Mouse (Mus musculus): Measurements from ENCODE around the gene Mgll.

Gene Mgll

DNA sequence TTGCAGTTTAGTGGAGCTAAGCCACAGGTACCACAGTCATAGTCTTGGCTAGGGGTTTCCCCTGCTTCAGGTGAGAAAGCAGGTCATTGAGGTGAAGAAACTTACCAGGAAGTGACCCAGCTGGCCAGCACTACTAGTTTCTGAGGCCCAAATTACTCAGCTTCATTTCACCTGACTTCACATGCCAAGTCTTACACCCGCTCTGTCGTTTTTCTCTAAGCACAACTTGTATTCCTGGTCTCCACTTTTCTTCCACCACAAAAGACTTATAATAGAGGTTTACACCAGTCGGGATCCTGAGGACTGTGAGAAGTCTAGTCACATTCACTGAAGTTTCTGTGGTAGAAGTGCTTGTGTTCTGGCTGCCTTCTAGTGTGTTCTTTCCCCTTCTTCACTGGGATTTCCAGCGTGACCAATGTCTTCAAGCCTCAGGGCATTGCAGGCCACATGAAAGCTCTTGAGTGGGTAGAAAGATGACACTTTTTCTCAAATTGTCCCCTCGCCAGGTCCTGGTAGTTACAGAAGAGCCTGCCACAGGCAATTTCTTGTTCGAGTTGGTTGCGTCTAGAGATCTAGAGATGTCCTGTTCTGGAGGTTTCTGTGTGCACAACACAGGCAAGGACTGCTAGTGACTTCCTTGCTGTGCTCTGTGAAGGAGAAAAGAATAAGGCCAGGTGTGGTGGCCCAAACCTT is 6.0 kb upstream of the Mgll start:
- no peak for DNase-seq (ENCODE audit: low spot score)

DNA sequence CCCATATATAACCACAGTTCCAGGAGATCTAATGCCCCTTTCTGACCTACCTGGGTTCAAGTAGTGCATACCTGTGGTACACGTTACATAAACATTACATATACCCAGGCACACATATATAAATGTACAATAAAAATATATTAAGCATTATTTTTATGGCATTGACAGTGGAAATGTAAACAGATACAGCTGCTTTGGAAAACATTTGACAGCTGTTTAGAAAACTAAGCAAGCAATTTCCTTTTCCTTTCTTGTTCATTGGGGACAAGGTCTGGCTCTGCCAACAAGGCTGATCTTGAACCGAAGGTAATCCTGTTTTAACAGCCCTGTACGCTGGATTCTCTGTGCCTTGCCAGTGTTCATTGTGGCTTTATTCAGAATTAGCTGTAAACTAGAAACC is 3.2 kb upstream of the Mgll start:
- DNase-seq (ENCODE audit: low spot score): no peak

DNA sequence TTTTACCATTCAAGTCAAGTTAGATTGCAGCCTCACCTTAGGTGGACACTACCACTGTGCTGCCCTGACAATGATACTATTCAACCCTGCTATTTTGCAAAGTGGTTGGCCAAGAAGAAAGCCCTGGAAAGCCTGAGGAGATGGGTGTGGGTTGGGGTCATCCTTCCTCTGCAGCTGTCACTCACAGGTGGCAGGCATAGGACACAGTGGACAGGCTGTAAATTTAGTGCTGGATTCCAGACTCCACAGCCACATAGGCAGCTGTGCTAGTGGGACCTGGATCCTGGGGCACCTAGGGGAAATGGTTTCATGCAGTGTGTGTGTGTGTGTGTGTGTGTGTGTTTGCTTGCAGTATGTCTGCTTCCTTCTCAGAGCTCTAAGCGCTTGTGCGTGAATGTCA is 1.3 kb upstream of the Mgll start:
- no peak for DNase-seq (ENCODE audit: low spot score)

DNA sequence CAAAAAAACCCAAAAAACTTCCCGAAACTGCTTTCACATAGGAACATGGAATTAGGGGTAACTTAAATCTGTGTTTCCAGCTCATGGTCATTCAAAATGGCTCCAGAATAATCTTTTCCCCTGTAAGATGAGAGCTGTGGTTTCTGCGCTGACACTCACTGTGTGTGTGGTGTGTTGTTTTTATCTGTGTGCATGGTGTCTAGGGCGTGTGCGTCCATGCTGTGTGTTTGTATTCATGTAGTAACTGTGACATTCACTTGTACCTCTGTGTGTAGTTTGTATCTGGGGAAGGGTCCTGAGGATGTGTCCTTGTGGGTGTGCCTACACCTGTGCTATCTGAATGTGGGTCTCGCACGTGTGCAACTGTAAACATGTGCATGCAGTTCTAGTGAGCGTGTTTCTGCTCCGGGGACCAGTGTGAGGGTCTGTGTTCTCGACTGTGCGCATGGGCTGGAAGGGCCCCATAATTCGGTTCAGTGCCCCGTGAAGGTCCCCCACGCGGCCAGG is 353 bp upstream of the Mgll start:
- DNase-seq (ENCODE audit: low spot score): no peak

DNA sequence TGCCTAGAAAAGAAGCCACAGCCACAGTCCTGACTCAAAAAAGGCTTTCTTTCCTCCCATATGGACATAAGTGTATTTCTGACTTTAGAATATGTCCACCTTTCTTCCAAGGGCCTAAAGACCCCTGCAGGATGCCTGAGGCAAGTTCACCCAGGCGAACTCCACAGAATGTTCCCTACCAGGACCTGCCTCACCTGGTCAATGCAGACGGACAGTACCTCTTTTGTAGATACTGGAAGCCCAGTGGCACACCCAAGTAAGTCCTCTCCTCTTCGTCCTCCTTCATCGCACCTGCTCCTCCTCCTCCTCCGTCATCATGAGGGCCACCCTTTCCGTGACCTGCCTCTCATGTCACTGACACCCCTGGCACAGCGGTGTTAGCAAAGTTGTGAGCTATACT is 1.4 kb downstream of the Mgll start:
- DNase-seq (ENCODE audit: low spot score): no peak

DNA sequence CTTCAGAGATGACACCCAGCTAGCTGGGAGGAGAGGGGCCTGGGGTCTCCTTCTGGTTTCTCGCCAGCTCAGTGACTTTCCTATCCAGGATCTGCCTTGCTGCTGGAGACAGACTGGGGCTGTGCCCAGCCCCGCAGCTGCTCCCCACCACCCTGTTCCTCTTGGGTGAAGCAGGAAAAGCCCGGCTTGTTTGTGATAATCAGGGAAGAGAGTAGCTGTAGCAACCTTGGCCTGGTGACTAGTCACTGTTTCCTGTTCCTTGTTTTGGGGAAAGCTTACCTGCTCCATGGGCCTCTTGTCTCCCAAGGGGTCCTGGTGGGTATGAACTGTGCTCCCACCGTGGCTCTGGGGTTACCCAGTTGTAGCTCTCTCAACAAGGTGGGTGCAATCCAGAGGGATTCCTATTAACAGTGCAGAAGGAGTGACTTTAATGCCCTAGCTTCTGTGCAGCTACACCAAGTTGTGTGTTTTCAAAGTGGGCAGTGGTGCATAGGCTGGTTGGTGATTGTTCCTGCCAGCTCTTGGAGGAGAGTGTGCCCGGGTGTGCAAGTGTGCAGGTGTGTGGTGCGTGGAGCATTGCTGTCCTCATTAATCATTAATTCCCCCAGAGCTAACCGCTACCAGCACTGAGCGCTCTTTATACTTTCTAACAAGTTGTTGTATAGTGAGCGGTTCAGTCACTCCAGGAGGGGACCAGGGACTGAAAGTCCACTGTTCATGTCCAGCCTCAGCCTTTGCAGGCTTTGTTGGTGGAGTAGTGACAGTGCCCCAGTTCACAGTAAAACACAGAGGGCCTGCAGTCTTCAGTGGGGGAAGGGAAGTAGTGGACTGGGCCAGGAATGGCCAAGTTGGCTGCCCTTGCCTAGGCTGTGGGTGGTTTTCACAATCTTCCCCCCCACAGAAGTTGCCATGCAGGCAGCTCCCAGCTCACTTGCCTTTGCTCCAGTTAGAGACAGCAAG is 2.3 kb downstream of the Mgll start:
- DNase-seq (ENCODE audit: low spot score): no peak

DNA sequence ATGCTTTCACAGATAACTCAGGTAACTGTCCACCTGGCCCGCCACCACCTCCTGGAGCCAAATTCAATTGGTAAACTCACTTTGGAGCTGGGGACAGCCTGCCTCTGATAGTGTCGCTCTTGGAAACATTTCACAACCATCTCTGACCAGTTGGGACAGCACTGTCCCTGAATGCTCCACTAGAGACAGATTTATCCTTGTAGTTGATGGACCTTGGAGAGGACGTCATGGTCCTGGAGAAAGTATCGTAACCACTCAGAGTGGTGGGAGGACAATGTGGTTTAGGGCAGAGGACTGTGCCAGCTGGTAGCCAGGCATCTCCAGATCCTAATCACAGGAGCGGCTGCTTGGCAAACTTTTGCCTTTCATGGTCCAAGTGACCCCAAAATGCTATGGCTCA is 3.3 kb downstream of the Mgll start:
- no peak for DNase-seq (ENCODE audit: low spot score)

DNA sequence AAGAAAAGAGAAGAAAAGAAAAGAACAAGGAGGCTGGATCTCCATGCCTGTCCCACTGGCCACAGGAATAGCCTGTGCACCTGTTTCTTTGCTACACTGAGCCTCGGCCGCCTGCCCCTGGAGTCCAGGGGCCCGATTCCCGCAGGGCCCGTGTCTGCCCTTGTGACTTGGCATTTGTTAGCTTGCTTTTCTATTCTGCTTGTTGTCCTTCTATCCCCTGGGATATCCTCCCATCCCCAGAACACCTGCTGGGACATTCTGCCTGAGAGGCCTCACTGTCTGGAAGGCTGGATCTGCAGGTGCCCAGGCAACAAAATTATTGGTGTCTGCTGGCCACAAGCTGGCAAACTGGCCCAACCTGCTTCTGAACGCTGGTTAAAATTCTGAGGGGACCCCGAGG is 3.8 kb downstream of the Mgll start:
- DNase-seq (ENCODE audit: low spot score): no peak

DNA sequence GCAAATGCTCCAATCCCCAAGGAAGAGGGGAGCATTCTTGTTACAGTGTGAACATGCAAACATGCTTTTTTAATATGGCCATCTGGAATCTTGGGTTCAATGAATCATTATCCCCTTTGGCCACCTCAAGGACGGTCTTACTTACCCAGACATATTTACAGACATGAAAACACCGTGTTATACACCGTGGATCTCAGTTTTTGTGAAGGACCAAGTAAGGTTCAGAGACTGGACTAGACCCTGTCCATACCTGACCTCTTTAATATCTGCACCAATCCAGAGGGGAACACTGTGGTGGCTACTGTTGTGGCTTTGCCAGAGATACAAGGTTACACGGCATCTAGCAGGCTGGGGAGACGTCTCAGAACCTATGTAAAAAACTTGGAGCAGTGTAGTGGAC is 4.3 kb downstream of the Mgll start:
- DNase-seq (ENCODE audit: low spot score): no peak

DNA sequence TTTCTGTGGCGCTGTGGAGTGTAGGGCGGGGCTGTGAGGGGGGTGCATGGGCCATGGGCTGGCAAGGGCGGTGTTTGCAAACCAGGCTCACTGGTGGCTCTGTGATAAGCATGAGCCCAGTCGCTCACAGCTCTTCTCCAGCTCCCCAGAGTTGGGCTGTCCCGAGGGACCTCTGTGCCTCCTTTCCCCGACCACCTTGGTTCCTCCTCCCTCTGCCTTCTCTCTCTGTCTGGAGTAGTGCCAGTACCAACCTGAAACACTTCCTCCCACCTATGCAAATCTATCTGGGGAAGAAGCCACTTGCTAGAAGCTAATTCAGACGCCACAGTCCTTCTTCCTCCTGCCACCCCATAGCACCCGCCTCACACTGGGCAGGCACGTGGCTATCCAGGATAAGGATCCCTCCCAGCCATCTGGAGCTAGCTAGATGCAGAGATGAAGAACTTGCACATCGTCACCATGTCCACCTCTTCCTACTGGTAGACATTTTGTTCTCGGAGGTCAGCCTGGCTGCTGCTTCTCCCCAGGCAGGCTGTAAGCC is 7.1 kb downstream of the Mgll start:
- no peak for DNase-seq (ENCODE audit: low spot score)

DNA sequence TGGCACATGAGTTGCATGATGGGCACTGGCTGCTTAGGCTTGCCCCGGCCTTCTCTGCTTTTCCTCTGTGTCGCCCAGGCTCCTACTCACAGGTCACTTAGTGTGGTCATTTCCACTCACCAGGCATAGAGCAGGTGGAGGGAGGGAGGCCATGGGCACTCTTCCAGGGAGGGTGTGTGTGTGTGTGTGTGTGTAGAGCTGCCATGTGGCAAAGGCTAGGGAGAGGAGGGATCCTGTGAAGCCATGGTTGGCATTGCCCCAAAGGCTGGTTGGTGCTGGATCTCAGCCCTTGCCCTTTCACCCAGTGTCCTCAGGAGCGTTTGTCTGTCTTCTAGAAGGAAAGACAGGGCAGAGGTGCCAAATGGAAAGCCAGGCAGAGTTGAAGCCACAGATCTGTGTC is 7.8 kb downstream of the Mgll start:
- DNase-seq (ENCODE audit: low spot score): no peak

DNA sequence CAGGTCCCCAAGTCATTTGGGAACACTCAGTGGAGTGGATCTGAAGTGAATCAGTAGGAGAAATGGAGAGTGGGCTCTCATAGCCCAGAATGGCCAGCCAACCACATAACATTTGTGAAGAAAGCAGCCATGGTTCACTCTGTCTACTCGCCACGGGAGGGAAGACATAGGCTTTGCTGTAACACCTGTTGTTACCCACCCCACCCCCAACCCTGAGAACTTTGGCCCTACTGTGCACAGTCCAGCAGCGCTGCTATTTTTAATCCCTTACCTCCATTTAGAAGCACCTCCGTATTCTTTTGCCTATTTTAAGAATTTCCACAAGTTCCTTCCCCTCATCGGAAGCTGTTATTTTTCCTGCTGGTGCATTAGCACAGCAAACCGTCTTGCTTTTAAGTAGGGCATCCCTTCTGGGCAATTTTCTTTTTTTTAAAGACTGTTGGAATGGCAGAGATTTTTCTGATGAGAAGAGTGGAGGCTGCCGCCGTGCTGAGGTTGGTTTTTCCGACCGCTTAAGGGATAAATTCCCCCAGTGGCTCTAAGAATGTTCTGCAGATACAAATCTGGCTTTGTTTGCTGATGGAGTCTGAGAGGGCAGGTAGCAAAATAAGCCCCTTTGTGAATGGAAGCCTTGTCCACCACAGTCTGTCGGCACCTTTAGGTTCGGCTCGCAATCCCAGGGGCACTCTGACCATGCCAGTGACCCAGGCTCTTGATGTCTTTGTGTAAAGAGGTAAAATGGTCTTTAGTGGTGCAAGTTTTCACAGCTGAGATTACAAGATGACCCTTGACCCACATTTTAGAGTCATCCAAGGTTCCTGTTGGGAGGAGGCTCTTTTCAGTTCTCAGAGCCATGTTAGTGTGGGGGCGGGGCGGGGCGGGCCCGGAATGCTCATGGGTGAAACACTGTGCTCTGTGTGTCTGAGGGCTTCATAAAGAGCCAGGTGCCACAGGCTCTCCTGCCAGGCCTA is 8.7 kb downstream of the Mgll start:
- no peak for DNase-seq (ENCODE audit: low spot score)

DNA sequence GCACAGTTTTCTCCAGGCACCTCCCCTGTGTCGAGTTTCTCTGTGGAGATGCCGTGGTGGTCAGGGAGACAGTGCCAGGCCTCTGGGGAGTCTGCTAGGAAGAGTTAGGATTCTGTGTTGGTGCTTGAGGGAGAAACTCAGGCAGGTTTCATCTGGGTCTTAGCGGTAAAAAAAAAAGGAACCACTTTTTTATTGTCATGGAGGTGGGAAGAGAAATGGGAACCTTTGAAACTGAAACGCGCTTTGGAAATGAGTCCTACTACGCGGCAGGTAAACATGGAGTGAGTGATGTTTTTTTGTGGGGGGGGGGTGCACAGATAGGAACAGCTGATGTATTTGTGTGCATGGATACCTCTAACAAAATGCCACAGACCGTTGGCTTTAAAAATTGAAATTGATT is 12.1 kb downstream of the Mgll start:
- DNase-seq (ENCODE audit: low spot score): no peak

DNA sequence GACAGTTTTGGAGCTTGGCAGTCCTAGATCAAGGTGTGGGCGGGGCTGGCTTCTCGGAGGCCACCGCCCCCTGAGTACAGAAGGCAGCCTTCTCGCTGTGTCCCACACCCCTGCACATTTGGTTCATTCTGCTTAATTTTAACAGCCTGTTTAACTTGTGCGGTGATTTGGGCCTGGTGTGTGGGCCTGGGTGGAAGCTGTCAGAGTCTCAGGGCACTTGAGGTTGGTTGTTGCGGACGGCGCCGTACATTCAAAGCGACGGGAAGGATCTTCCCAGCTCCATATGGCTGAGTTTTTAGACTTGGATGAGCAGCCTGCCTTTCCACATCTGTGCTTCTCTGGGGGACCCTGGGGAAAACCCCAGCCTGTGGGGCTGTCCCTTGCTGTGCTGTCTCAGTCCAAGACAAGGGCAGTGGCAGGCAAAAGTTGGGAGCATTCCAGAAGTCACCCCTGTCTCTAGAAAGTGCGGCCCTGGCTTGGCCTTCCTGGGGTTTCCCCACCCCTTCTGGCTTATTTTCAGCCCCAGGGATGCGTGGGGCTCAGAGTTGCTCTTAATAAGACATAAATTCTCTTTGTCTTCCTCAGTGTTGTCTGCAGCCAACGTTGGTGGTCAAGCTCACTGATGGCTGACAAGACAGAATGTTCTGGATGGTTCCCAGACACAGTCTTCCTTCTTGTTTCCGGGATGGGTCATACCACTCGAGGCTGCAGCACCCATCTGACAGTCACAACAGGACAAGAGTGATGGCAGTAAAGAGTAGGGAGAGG is 12.7 kb downstream of the Mgll start:
- no peak for DNase-seq (ENCODE audit: low spot score)

DNA sequence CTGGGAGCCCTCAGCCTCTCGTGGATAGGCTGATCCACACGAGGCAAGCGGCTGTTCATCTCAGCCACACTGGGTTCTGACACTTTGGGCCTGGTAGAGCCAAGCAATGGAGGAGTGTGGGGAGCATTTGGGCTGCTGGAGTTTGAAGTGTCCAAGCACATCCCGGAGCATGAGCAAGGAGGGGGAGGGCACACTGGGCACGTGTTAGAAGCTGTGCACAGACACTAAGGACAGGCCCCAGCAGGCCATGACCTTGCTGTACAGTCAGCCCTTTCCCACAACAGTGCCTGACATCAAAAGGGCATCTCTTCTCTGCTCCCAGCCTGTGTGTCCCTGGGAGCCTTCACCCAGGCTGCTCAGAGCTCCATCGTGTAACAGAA is 13.3 kb downstream of the Mgll start:
- no peak for DNase-seq (ENCODE audit: low spot score)

DNA sequence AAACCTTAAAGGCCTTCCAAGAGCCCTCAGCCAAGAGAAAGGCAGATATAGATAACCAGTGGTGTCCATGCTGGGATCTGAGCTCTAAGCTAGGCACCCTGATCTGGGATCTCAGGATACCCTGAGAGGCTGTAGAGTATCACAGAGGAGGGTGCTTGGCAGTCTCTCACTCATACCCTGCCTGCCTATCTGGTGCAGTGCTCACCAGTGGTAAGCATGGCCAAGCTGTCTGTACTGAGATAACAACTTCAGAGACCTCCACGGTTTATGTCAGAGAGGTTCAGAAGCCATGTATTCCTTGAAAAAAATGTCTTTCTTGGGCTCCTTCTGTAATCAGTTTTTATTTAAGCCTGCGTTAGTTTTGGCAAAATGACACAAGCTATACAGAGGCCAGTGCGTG is 16.8 kb downstream of the Mgll start:
- DNase-seq (ENCODE audit: low spot score): no peak

DNA sequence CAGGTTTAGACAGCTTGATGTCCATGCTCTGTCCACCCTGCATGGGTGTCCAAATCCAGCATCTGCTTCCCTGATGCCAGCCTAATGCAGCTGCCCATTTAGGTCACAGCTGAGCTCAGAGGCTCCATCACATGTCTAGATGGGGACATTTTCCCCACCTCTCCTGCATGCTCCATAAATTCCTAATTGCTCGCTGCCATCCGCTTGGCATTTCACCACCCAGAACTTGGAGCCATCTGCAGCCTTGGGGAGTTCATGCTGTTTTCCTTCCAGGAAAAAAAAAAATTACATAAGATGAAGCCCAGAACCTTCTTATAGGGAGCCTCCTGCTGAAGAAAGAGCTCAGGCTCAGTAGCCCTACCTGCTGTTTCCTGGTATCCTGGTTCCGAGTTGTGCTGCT is 17.6 kb downstream of the Mgll start:
- no peak for DNase-seq (ENCODE audit: low spot score)

DNA sequence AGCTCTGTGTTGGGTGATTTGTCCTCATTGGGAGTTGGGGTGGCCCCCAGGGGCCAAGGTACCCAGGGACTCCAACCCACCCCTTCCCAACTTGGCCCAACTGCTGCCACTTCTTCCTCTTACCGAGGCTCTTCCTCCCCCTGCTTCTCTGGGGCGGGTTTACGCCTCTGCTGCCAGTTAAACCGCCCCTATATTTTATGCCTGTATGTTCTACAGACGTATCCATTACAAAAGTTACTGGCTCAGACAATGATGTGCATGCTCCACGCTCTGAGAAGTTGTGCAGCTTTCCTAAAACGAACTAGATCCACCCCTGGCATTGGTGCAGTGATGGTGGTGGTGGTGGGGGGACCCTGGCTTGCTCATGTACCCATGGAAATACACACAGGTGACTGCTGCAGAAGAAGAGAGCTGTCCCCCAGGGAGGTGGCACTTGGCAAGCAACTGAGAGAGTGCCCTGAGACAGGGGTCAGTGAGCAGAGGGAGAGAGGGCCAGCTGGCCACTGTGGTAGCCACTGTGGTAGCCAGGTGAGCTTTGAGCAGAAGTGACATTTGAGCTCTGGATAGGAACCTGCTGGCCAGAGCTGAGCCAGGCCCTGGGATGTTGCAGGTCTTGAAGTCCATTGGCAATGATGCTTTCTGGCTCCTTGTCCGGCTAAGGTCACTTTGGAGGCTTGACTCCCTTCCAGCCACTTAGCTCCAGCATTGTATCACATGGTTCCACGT is 18.2 kb downstream of the Mgll start:
- no peak for DNase-seq (ENCODE audit: low spot score)

DNA sequence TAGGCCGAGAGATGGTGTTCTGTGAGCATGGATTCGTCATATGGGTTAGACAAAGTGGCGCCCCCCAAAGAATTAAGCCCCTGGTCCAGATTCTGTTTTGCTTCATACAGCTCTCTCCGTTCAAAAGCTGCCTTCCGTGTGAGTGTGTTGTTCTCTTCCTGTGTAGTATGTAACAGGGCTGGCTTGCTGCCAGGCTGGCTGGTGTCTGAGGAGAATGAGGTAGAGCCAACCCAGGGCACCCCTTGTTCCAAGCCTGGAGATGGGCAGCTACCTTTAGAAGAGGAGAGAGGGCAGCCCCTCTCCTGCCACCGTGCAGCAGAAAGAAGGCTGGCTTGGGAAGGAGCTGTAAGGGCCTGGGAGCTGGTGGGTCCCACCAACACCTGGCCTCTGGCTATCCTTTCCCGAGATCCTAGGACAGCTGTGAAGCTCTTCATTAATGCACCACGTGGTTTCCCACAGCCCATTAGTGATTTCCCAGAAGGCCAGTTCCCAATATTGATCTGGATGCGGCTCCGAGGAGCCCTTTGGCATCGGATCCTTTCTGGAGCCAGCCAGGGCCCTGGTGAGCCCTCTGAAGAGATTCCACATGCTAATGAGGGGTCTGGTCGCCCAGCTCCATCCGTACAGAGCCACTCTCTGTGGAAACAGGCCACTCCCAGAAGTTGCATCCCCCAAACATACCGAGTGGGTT is 19.5 kb downstream of the Mgll start:
- DNase-seq (ENCODE audit: low spot score): no peak

DNA sequence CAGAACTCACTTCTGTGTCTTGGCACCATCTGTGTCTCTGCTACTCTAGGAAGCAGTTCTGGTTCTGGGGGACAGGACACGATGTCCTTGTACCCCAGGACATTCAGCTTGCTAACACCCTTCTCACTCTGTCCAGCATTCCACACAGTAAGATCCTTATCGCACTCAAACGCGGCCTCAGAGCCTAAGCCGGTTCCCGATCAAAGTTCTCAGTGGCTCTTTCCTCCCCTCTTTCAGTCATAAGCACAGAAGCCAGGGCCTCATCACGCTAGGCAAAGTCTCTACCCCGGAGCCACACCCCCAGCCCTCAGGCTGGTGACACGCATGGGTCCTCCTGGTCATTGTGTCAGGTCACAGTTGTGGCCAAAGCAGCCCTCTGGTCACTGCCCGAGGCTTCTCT is 20.8 kb downstream of the Mgll start:
- DNase-seq (ENCODE audit: low spot score): no peak
